Mouse (Mus musculus): ENCODE data around the gene Mfn1. TPM values are rescaled to one million over a fixed set of nuclear protein-coding genes. Genes with fewer than 3 reads are reported as not detected.

The Mfn1 gene
- polyA plus RNA-seq (2012; rRNA removed; ENCODE audit: low replicate concordance), result 2.9 and 4.0 TPM in 2 replicates

DNA sequence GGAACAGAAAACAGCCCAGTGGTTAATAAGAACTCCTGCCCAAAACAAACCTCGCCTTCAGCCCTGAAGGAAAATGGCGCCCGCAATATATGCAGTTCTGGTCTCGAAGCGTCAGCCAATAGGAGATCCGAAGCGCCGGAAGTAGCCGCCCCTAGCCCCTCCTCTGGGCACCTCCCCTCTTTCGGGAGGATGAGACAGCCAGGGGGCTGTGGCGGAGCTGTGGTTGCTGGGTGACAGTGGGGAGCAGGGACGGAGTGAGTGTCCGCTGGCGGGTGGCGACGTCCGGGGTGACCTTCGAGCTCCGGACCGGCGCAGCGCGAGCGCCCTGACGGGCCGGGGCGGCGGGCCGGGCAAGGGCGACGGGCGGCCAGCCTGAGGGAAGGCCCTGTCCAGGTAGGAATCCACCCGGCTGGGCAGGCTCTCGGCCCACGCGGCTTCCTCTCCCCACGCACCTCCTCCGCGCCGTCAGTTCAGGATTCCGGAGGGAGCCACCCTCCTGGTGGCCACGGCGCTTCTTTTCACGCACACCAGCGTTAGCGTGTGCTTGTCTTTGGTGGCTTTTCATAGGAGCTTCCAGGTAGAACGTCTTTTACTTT, at the start of gene Mfn1:
TSS of gene Mfn1 (plus strand) at position 163 of the 596 bp plus-strand sequence.

DNA sequence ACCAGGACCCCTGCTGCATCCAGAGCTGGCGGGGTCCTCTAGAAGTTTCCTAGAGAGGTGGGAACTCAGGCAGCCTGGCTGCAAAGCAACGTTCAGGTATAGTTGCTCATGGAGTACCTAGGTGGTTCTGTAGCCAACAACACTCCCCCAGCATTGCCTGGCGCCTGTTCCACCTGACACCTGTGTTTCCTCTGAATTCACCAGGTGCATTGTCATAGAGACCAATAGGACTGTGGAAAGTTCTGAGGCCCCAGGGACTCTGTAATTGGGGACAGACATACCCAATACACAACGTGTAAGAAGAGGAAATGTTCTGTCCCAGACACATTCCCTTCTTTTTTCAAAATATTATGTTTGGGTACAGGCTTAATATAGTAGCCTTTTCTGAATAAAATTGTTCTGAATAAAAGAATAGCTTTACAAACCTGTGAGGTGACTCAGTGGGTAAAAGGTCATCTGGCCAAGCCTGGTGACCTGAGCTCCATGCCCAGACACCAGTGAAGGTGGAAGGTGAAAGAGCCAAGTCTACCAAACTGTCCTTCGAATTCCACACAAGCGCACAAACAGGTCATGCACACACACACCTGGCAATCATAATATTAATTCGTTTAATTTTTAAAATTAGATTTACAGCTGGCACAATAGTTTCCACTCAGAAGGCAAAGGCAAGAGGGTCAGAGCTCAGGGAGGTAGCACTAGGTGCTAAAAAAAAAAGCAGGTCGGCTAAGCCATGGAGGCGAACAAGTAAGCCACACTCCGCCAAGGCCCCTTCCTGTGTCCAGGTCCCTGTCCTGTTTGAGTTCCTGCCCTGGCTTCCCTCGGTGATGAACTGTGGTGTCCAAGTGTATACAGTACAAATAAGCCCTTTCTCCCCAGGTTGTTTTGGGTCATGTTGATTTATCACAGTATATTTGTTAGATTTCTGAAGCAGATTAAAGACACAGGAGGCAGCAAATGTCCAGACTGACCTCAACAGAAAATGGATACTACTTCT, 36.9 kb upstream of the Mfn1 start, which contains the start of gene Kcnmb3:
TSS of gene Kcnmb3 (minus strand) at position 135 of the 994 bp plus-strand sequence.

DNA sequence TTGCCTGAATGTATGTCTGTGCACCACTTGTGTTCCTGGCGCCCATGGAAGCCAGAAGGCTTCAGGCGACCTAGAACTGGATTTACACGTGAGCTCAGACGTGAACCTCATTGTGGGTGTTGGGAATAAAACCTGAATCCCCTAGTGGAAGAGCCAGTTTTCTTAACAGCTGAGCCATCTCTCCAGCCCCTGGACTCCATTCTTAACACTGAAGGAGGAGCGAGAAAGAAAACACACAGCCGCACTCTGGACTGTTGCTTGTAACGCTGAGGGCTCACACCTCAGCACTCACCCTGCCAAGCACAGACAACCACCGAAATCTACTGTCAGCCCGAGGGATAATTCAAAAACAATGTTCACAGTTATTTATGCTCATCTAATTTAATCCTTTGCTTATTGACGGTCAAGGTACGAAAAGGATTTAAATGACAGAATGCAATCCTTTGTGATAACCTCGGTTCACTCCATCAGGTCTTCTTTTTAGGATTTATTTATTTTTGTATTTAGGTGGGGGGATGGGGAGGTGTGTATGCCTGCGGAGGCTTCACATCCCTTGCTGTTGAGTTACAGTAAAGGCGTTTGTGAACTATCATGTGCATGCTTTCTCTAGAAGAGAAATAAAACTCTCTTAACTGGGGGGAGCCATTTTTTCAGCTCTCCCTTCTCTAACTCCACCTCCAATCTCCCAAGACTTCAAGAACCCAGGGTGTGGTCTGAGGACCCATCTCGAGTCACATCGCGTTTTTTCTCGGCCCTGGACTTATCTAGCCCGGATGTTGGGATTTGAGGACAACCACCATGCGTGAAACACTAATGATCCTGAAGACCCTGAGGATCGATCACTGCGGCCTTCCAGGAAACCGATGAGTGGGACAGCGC, 19.5 kb upstream of the Mfn1 start, which contains the start of gene Zfp639:
TSS of gene Zfp639 (plus strand) at position 764 of the 879 bp plus-strand sequence.

DNA sequence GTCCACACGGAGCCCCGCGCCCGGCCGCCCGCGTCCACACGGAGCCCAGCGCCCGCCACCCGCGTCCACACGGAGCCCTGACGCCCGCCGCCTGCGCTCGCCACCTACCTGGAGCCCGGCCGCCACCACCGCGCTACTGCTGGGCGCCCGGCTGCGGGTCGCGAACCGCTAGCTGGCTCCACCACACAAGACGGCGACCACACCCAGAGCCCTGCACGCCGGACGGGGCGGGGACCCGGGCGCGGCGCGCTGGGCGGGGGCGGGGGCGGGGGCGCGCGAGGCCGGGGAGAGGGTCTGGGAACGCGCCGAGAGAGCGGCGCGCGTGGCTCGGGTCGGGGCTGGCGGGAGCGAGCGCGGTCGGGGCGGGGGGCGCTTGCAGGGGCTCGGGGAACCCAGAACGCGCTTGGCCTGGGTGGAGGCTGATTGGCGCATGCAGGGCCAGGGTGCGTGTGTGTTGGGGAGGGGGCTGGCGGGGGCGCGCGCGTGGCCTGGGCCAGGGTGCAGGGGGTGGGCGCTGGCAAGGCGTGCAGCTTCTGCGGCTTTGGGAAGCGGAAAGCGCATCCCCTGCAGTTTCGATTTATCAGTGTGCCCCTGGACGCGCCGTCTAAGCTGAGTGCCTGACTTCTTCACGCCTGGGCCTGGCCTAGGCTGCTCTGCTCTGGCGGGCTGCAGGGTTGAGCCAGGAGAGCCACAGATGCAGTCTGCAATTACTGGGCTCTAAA, 87.2 kb downstream of the Mfn1 start, which contains the start of gene Gnb4:
TSS of gene Gnb4 (minus strand) at position 255 of the 722 bp plus-strand sequence.

Other genes starting within 250 kb of the Mfn1 start
- 2.7 and 4.8 TPM in 2 replicates for gene Zmat3, start 163.5 kb upstream of the Mfn1 start, polyA plus RNA-seq (2012; rRNA removed; ENCODE audit: low replicate concordance)
- gene Pik3ca, start 131.8 kb upstream of the Mfn1 start, polyA plus RNA-seq (2012; rRNA removed; ENCODE audit: low replicate concordance), result 0.62 and 0.65 TPM in 2 replicates
- gene Kcnmb3, start 37.2 kb upstream of the Mfn1 start, polyA plus RNA-seq (2012; rRNA removed; ENCODE audit: low replicate concordance), result not detected in 2 replicates
- gene Zfp639, start 19.2 kb upstream of the Mfn1 start, polyA plus RNA-seq (2012; rRNA removed; ENCODE audit: low replicate concordance), result 8.9 and 9.2 TPM in 2 replicates
- gene Gnb4, start 87.1 kb downstream of the Mfn1 start, polyA plus RNA-seq (2012; rRNA removed; ENCODE audit: low replicate concordance), result 4.2 and 4.9 TPM in 2 replicates
- gene Actl6a, start 176.8 kb downstream of the Mfn1 start, polyA plus RNA-seq (2012; rRNA removed; ENCODE audit: low replicate concordance), result 5.9 and 8.1 TPM in 2 replicates
- gene Ndufb5, start 207.5 kb downstream of the Mfn1 start, polyA plus RNA-seq (2012; rRNA removed; ENCODE audit: low replicate concordance), result 249 and 382 TPM in 2 replicates
- gene Mrpl47, start 208.1 kb downstream of the Mfn1 start, polyA plus RNA-seq (2012; rRNA removed; ENCODE audit: low replicate concordance), result 0.39 and 0.50 TPM in 2 replicates

Measured in duodenum, adult 2 months (tissue).